Mouse (Mus musculus) right cerebral cortex, adult 18-20 months (tissue): ENCODE measurements around the gene Ankib1.

ENCODE experiments used
- DNase-seq: peaks from one replicate; pipeline ENCODE4 v3.0.0; 2022; ENCODE audit warnings: mixed read lengths

The Ankib1 gene

GRCm38 (mm10) chr5:3644621-3645020, 158.1 kb downstream of the Ankib1 start:
- no peak for DNase-seq
